Mouse (Mus musculus) heart, adult 18-20 months (tissue): ENCODE results near the gene Ptpa. TPM values are rescaled to one million over a fixed set of nuclear protein-coding genes. Genes with fewer than 3 reads are reported as not detected.

Experiments used
- DNase-seq, 2 experiments: peaks; one replicate each; pipeline ENCODE4 v3.0.0; 2021 to 2022; ENCODE audit warnings: mixed read lengths in 1 of 2
- total RNA-seq, 2 experiments: library from RNA; stranded (reverse); gene quantifications; 2 replicates each; pipeline ENCODE4 v1.2.3; 2021

Gene Ptpa
- total RNA-seq, 2 experiments from 2014 or later: 81.6 to 96.7 TPM

- DNase-seq: no peak
These were observed 21.0 kb downstream of the Ptpa start for GRCm38 (mm10) chr2:30436809-30437208.

- no peak for DNase-seq
These were observed 22.0 kb downstream of the Ptpa start for GRCm38 (mm10) chr2:30437791-30438190.

GRCm38 (mm10) chr2:30439631-30440030 lies 23.8 kb downstream of the Ptpa start:
- DNase-seq: no peak

GRCm38 (mm10) chr2:30440211-30440700 lies 24.4 kb downstream of the Ptpa start:
- DNase-seq: peak; percentile 45 to 49

GRCm38 (mm10) chr2:30440701-30441517 lies 25.1 kb downstream of the Ptpa start:
- DNase-seq: peak; percentile 87 to 89

GRCm38 (mm10) chr2:30441518-30442497 lies 26.0 kb downstream of the Ptpa start:
- peak; percentile 93 to 96 for DNase-seq

GRCm38 (mm10) chr2:30442498-30442890 lies 26.7 kb downstream of the Ptpa start:
- peak; percentile 53 to 60 for DNase-seq

- DNase-seq: no peak
These were observed 27.4 kb downstream of the Ptpa start for GRCm38 (mm10) chr2:30443281-30443680.

GRCm38 (mm10) chr2:30444006-30444405 lies 28.2 kb downstream of the Ptpa start:
- no peak for DNase-seq

- DNase-seq: no peak
These were observed 28.6 kb downstream of the Ptpa start for GRCm38 (mm10) chr2:30444450-30444849.

GRCm38 (mm10) chr2:30445312-30445711 lies 29.5 kb downstream of the Ptpa start:
- DNase-seq: peak; percentile 51 to 74

GRCm38 (mm10) chr2:30446891-30447826 lies 31.3 kb downstream of the Ptpa start:
- DNase-seq: peak; percentile 51 to 68

GRCm38 (mm10) chr2:30448371-30448770 lies 32.5 kb downstream of the Ptpa start:
- DNase-seq: no peak

- DNase-seq: no peak
These were observed 34.7 kb downstream of the Ptpa start for GRCm38 (mm10) chr2:30450530-30450929.

- DNase-seq: no peak
These were observed 35.7 kb downstream of the Ptpa start for GRCm38 (mm10) chr2:30451525-30451924.

GRCm38 (mm10) chr2:30453570-30453969 lies 37.7 kb downstream of the Ptpa start:
- DNase-seq: no peak

GRCm38 (mm10) chr2:30454587-30454986 lies 38.7 kb downstream of the Ptpa start:
- no peak for DNase-seq

- no peak for DNase-seq
These were observed 40.5 kb downstream of the Ptpa start for GRCm38 (mm10) chr2:30456104-30456980.

GRCm38 (mm10) chr2:30458349-30458748 lies 42.5 kb downstream of the Ptpa start:
- DNase-seq: no peak

GRCm38 (mm10) chr2:30459241-30459640 lies 43.4 kb downstream of the Ptpa start:
- DNase-seq: no peak
